In the genomic region with DNA sequence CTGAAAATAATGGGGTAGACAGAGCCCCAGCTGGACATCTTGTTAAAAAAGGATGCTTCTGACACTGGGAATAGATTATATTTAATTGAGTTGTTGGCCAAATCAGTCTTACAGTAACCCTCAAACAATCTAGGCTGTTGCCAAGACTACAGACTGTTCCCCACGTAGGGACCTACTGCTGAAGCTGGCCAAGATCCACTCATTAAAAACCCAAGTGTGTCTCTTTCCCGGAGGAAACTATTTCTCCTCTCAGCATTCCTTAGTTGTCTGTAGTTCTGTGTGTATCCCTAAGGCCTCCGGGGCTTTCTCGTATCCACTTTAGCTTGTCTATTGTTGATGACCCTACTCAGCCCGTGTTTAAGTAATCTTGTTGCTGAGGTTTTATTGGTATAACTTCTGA, we compare ENCODE assay signal across 27 mouse cellular contexts. TPM values are rescaled to one million over a fixed set of nuclear protein-coding genes. Genes with fewer than 3 reads are reported as not detected.
DNase-seq lines count a peak whose midpoint lies in the region; ATAC-seq and TF ChIP-seq lines count a peak whose summit lies in the region.
"Had no signal": no experiment of that assay in that cellular context is flagged by ENCODE, and none has a peak within 500 bp of the region (broad histone marks: within the 10 kb centered on the region; RNA-seq: fewer than 3 reads in every experiment).

No protein-coding gene starts in this region.

- no peak overlapping the region for H3K4me3 ChIP-seq in forebrain, embryonic 14.5 days (ENCODE audit: low read depth, low read length)
- H3K4me3 ChIP-seq in forebrain, embryonic 13.5 days: no peak overlapping the region
- no peak overlapping the region for H3K4me3 ChIP-seq in hindbrain, postnatal 0 days (ENCODE audit: low read length)
- H3K4me3 ChIP-seq in hindbrain, embryonic 16.5 days (ENCODE audit: low read length): no peak overlapping the region
- H3K4me3 ChIP-seq: embryonic facial prominence, embryonic 10.5 days; embryonic facial prominence, embryonic 13.5 days; forebrain, embryonic 10.5 days; heart, adult 2 months; heart, embryonic 10.5 days; heart, embryonic 13.5 days had no signal

- H3K27me3 ChIP-seq in forebrain, embryonic 14.5 days (replicated peaks; ENCODE audit: control insufficient read depth, insufficient read depth, low read length): no peaks in the 10 kb centered on the region
- H3K27me3 ChIP-seq in forebrain, embryonic 13.5 days: no peaks in the 10 kb centered on the region
- no peaks in the 10 kb centered on the region for H3K27me3 ChIP-seq in hindbrain, postnatal 0 days (ENCODE audit: insufficient read depth, low read length)
- no peaks in the 10 kb centered on the region for H3K27me3 ChIP-seq in hindbrain, embryonic 16.5 days (replicated peaks; ENCODE audit: control insufficient read depth, insufficient read depth, low read length)
- H3K27me3 ChIP-seq: embryonic facial prominence, embryonic 13.5 days; heart, embryonic 13.5 days; Patski had no signal

- H3K36me3 ChIP-seq in forebrain, embryonic 14.5 days (ENCODE audit: control insufficient read depth, insufficient read depth, low read length): no peaks in the 10 kb centered on the region
- H3K36me3 ChIP-seq in forebrain, embryonic 13.5 days (ENCODE audit: poor library complexity, severe bottlenecking): no peaks in the 10 kb centered on the region
- H3K36me3 ChIP-seq in hindbrain, postnatal 0 days (ENCODE audit: insufficient read depth, low read length): no peaks in the 10 kb centered on the region
- no peaks in the 10 kb centered on the region for H3K36me3 ChIP-seq in hindbrain, embryonic 16.5 days (ENCODE audit: control insufficient read depth, insufficient read depth, low read length)
- H3K36me3 ChIP-seq: embryonic facial prominence, embryonic 10.5 days; embryonic facial prominence, embryonic 13.5 days; forebrain, embryonic 10.5 days; heart, embryonic 10.5 days; heart, embryonic 13.5 days had no signal

- H3K9ac ChIP-seq in forebrain, embryonic 14.5 days (ENCODE audit: low read length): no peak overlapping the region
- no peak overlapping the region for H3K9ac ChIP-seq in forebrain, embryonic 13.5 days
- H3K9ac ChIP-seq in hindbrain, postnatal 0 days (replicated peaks; ENCODE audit: low read length): no peak overlapping the region
- no peak overlapping the region for H3K9ac ChIP-seq in hindbrain, embryonic 16.5 days (ENCODE audit: low read depth, low read length)
- H3K9ac ChIP-seq: embryonic facial prominence, embryonic 13.5 days; heart, embryonic 13.5 days; hindbrain, embryonic 14.5 days had no signal

- H3K9me3 ChIP-seq in forebrain, embryonic 14.5 days (replicated peaks; ENCODE audit: control insufficient read depth, low read length): no peaks in the 10 kb centered on the region
- H3K9me3 ChIP-seq in forebrain, embryonic 13.5 days (replicated peaks): no peaks in the 10 kb centered on the region
- H3K9me3 ChIP-seq in hindbrain, postnatal 0 days (ENCODE audit: low read length): no peaks in the 10 kb centered on the region
- H3K9me3 ChIP-seq in hindbrain, embryonic 16.5 days (ENCODE audit: control insufficient read depth, low read length): no peaks in the 10 kb centered on the region
- H3K9me3 ChIP-seq: embryonic facial prominence, embryonic 10.5 days; embryonic facial prominence, embryonic 13.5 days; forebrain, embryonic 10.5 days; heart, embryonic 10.5 days; heart, embryonic 13.5 days had no signal

- H3K27ac ChIP-seq in forebrain, embryonic 14.5 days (ENCODE audit: low read depth, low read length): no peak overlapping the region
- H3K27ac ChIP-seq in forebrain, embryonic 13.5 days: no peak overlapping the region
- H3K27ac ChIP-seq in hindbrain, postnatal 0 days: no peak overlapping the region
- no peak overlapping the region for H3K27ac ChIP-seq in hindbrain, embryonic 16.5 days (ENCODE audit: low read depth, low read length)
- H3K27ac ChIP-seq: embryonic facial prominence, embryonic 10.5 days; embryonic facial prominence, embryonic 13.5 days; forebrain, embryonic 10.5 days; heart, adult 2 months; heart, embryonic 10.5 days; heart, embryonic 13.5 days; hindbrain, embryonic 14.5 days had no signal

- H3K4me2 ChIP-seq in forebrain, embryonic 14.5 days (ENCODE audit: low read length): no peak overlapping the region
- no peak overlapping the region for H3K4me2 ChIP-seq in forebrain, embryonic 13.5 days
- no peak overlapping the region for H3K4me2 ChIP-seq in hindbrain, postnatal 0 days (ENCODE audit: low read depth, low read length)
- H3K4me2 ChIP-seq in hindbrain, embryonic 16.5 days (ENCODE audit: low read length): no peak overlapping the region
- H3K4me2 ChIP-seq: embryonic facial prominence, embryonic 13.5 days; heart, embryonic 13.5 days; hindbrain, embryonic 14.5 days had no signal

- TF ChIP-seq CTCF in hindbrain, postnatal 0 days (IDR thresholded peaks at IDR 0.05; ENCODE audit: low read depth): no peak

- WGBS in forebrain, embryonic 14.5 days: 65% methylated on average over 5 of the region's 5 CpGs
- 68% methylated on average over 5 of the region's 5 CpGs for WGBS in forebrain, embryonic 13.5 days
- WGBS in hindbrain, postnatal 0 days: 44% methylated on average over 5 of the region's 5 CpGs
- WGBS in hindbrain, embryonic 16.5 days: 49% methylated on average over 5 of the region's 5 CpGs

- peak; percentile 23 for DNase-seq in forebrain, embryonic 14.5 days (ENCODE audit: low spot score)
- DNase-seq in hindbrain, postnatal 0 days (ENCODE audit: low spot score): peak; percentile 33
- peak; percentile 65 for DNase-seq in Muller cell, postnatal 12 days (ENCODE audit: inconsistent ontology term)
- no peak for DNase-seq in kidney, postnatal 10 days
- DNase-seq: adrenal gland, postnatal 10 days; adrenal gland, postnatal 36 days; cerebellum, adult 11-12 months; cerebellum, adult 8-10 months; cerebellum, postnatal 10 days; cerebellum, postnatal 36 days; embryo, embryonic 11 days; gastrocnemius, postnatal 10 days; gastrocnemius, postnatal 36 days; heart, adult 2 months; heart, postnatal 14 days; heart, postnatal 4 days; kidney, adult 2 months had no signal

- H3K4me1 ChIP-seq in forebrain, embryonic 14.5 days (ENCODE audit: control insufficient read depth, insufficient read depth, low read length): no peaks in the 10 kb centered on the region
- H3K4me1 ChIP-seq in forebrain, embryonic 13.5 days: no peaks in the 10 kb centered on the region
- no peaks in the 10 kb centered on the region for H3K4me1 ChIP-seq in hindbrain, postnatal 0 days (ENCODE audit: insufficient read depth, low read length)
- H3K4me1 ChIP-seq in hindbrain, embryonic 16.5 days (ENCODE audit: control insufficient read depth, insufficient read depth, low read depth, low read length): no peaks in the 10 kb centered on the region
- H3K4me1 ChIP-seq: embryonic facial prominence, embryonic 10.5 days; embryonic facial prominence, embryonic 13.5 days; forebrain, embryonic 10.5 days; heart, embryonic 10.5 days had no signal

- no peak for ATAC-seq in forebrain, embryonic 14.5 days
- no peak for ATAC-seq in forebrain, embryonic 13.5 days
- peak; percentile 64; the same call in 1 of the 2 replicates for ATAC-seq in hindbrain, postnatal 0 days
- no peak for ATAC-seq in hindbrain, embryonic 16.5 days
- ATAC-seq: intestine, postnatal 0 days; Patski had no signal

RNA-seq across cellular contexts. Expression of gene Mettl21a, which starts 14.5 kb away (rescaled TPM):
- 23.7 and 25.8 TPM in 2 replicates for polyA plus RNA-seq in forebrain, embryonic 14.5 days (2014; fragmentation: Nextera tagmentation; extraction: Ambion mirVana)
- polyA plus RNA-seq in forebrain, embryonic 13.5 days (2015; fragmentation: Nextera tagmentation; extraction: Ambion mirVana): 20.7 and 21.8 TPM in 2 replicates
- total RNA-seq in hindbrain, postnatal 0 days (2014; rRNA removed): 12.4 and 16.4 TPM in 2 replicates
- 12.9 and 15.0 TPM in 2 replicates for polyA plus RNA-seq in hindbrain, postnatal 0 days (2015; fragmentation: Nextera tagmentation; extraction: Ambion mirVana)
- 17.9 TPM in 2 replicates for polyA plus RNA-seq in hindbrain, embryonic 16.5 days (2015; fragmentation: Nextera tagmentation; extraction: Ambion mirVana)

RNA-seq across cellular contexts. Expression of gene Ccnyl1, which starts 58.7 kb away (rescaled TPM):
- 6.6 and 6.9 TPM in 2 replicates for polyA plus RNA-seq in forebrain, embryonic 14.5 days (2014; fragmentation: Nextera tagmentation; extraction: Ambion mirVana)
- 4.2 and 4.3 TPM in 2 replicates for polyA plus RNA-seq in forebrain, embryonic 13.5 days (2015; fragmentation: Nextera tagmentation; extraction: Ambion mirVana)
- total RNA-seq in hindbrain, postnatal 0 days (2014; rRNA removed): 17.5 and 19.7 TPM in 2 replicates
- 3.5 and 3.9 TPM in 2 replicates for polyA plus RNA-seq in hindbrain, postnatal 0 days (2015; fragmentation: Nextera tagmentation; extraction: Ambion mirVana)
- polyA plus RNA-seq in hindbrain, embryonic 16.5 days (2015; fragmentation: Nextera tagmentation; extraction: Ambion mirVana): 4.5 and 4.6 TPM in 2 replicates
